Mouse (Mus musculus) spleen, embryonic (tissue): ENCODE results near the gene Sh3rf3.

Experiments used
- CTCF ChIA-PET: fragments of 350-600 bp; sonication (Branson Sonifier 250); formaldehyde crosslinking; loops from one replicate; lab custom pipeline; 2022; lab: Charles Lee

Sh3rf3 gene

GRCm38 (mm10) chr10:58813081-58813800 is at the start of gene Sh3rf3:
Gene Sh3rf3 (plus strand): TSS chr10:58813359.
- CTCF ChIA-PET = no interaction called here

GRCm38 (mm10) chr10:58788486-58789274 is 24.5 kb upstream of the Sh3rf3 start:
- CTCF ChIA-PET = no interaction called here

DNA sequence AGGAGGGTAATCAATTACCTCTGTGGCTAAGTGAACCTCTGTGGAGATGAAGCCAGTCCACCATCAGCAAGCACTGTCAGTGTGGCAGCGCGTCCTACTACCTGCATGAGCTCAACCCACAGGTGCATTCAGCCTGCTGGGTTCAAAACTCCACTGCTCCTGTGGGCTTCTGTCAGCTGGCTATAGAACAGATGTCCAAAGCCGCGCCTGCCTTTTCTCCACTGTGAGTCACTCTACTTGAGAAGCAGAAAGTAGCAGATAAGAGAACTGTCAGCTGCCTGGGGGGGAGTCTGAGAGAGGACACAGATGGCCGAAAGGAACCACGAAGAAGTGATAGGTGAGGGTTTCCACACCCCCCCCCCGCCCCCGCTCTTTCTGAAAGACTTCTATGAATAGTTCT is 15.6 kb upstream of the Sh3rf3 start:
- CTCF ChIA-PET = no interaction called here

DNA sequence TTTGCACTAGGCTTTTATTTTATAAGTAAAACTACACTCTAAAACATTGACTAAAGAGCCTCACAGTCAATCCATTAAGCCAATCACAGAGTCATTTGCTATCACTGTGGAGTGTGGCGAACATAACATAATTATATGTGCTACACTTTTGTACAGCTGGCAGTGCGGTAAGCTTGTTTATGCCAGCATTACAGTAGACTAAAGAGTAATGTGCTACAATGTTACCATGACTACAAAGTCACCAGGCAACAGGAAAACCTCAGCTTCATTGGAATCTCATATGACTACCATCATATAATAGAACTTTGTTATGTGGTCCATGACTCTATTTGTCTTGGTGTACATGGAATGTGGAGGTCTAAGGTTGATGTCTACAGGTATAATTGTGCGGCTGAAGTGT is 15.0 kb upstream of the Sh3rf3 start:
- CTCF ChIA-PET = no interaction called here

DNA sequence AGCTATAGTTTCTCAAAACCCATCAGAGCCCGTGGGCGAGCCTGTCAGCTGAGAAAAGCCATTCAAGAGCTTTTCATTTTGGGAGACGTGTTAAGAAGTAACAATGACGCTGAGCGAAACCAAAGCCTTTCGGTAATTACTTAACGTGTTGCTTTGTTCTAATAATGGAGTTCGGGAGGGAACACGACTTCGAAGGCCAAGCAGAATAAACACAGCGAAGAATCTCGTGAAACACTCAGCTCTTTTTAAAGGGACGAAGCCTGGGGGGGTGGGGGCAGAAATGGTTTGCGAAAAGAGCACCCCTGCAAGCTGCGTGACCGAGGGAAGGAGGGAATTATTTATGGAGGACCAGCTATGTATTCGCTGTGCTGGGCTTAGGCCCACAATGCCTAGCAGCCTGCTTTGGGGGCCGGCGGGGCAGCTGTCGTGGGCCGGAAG is 12.1 kb upstream of the Sh3rf3 start:
- CTCF ChIA-PET = no interaction called here

GRCm38 (mm10) chr10:58802391-58802790 is 10.8 kb upstream of the Sh3rf3 start:
- CTCF ChIA-PET = no interaction called here

DNA sequence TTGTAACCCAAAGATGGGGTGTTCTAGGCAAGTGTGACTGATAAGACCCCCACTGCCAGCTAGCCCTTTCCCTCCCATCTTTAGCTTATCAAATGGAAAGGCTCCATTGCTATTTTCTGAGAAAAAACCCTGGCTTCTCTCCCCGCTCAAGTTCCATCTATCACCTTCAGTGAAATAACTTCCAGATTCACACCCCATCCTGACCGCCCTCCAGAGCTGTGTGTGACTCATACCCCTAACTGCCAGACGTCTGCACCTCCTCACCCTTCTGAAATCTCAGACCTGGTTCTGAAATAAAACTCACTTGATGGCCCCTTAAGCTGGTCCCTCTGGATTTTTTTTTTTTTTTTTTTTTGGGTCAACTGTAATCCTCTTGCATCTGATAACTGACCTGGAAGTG is 5.2 kb upstream of the Sh3rf3 start:
- CTCF ChIA-PET = no interaction called here

DNA sequence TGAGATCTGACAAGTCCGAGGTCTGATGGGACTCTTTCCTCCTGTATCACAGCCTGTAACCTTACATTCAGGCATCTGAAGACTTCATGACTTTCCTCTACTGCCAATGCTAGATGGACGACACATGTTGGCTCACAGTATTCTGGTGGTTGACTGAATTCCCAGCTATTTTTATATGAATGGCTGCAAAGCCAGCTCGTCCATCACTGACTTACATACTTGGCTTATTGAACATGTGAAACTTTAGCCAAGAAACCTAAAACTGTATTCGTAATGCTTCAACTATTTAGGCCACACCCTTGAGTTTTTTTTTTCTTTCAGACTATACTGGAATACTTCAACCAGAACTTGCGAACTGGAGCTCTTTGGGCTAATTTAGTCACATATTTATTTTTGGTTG is 3.0 kb upstream of the Sh3rf3 start:
- CTCF ChIA-PET = no interaction called here

DNA sequence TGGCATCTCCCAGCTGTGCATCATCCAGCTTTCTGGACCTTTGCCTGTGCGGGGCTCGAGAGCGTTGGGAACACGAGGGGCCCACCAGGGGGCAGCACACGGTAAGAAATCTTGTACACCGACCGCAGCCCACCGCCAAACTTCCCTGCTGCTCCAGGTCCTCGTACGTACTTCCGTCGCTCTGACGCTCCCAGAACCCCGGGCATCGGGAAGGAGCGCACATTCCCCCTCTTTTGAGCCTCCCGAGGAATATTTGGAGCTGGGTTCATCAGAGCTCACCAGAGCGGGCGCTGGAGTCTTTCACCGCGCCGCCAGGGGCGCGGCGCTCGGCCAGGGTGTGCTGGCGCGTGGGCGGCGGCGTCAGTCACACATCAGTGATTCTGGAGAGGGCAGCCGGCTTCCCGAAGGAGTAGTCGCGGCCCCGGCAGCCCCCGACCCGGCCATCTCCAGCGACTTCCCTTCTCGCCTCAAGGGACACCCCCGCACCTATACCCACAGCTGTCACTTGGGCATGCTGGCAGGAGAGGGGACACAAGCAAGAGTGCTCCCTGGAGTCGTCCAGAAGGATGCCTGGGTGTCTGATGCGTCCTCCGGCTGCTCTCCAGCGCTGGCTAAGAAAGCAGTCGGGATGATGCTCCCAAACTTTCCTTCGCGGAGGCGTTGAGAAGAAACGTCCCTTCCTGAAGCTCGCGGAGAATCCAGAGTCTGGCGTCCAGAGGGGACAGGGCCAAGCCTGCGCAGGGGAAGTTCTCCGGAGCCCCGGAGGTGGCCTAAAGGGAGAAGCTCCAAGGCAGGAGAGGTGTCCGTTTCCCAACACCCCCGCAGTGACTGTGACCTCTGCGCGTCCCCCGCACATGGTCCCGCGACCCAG is 714 bp upstream of the Sh3rf3 start:
- CTCF ChIA-PET = no interaction called here

DNA sequence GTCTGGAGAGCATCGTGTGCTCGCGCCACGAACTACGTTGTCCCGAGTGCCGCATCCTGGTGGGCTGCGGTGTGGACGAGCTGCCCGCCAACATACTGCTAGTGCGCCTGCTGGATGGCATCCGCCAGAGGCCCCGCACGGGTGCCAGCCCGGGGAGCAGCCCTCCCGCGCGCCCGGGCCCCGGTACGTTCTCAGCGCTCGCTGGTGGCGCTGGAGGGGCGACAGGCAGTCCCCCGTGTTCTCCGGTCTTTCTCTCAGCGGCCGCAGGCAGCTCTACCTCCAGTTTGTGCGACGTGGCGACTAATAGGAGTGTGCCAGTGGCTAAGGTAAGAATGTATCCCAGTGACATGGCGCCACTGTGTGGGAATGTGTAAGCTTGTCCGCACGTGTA is 637 bp downstream of the Sh3rf3 start:
- CTCF ChIA-PET = no interaction called here

DNA sequence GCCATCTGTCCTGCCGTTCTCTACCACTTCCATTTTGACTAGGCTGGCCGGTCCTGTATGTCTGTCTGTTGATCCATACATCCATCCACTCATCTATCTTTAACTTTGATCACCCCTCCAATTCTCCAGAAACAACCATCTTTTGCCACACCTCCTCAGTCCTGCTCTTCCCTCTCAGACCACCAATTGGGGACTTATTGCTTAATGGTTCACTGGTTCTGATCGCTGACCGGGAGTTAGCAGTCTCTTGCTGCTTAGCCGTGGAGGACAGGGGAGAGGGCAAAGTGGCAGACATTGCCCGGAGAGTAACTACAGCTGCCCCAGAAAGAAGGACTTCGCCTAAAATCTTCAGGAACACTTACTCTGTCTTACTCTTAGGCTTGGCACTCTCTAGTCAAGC is 1.3 kb downstream of the Sh3rf3 start:
- CTCF ChIA-PET = no interaction called here

GRCm38 (mm10) chr10:58824016-58824568 is 10.9 kb downstream of the Sh3rf3 start:
- CTCF ChIA-PET = no interaction called here

DNA sequence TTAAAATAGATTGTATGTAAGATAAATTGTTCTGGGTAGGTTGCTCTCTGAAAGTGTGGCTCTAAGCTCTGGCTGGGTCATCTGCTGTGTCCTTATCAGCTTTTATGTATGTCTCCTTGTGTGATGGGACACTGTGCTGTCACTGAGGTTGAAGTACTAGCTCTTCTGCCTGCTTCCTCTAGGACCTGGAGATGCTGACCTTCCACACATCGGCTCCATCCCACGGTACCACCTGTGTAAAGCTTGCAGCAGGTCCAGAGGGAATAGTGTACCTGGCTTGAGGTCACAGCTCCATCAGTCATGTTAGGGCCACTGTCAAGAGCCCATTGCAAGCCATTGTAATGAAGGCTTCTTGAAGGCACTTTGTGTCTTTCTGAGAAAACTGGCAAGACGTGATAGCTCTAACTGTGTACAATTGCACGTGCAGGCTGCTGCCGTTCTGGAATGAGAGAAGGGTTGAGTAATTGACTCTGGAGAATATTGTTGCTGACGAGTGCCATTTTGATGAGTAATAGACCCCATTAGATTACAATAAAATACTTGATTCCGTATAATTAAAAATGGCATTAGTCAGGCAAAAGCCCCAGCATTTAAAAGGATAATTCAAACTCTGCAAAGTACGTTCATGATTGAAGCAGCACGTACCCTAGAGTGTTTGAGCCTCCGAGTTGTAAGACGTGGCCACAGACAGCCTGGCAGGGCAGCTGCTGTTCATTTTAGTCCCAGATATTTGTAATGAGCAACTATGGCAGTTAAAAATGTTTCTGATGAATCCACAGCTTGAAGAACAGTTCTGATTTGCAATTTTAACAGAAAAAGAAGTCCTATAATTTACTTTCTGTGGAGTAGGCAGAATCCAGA is 16.3 kb downstream of the Sh3rf3 start:
- CTCF ChIA-PET = no interaction called here

DNA sequence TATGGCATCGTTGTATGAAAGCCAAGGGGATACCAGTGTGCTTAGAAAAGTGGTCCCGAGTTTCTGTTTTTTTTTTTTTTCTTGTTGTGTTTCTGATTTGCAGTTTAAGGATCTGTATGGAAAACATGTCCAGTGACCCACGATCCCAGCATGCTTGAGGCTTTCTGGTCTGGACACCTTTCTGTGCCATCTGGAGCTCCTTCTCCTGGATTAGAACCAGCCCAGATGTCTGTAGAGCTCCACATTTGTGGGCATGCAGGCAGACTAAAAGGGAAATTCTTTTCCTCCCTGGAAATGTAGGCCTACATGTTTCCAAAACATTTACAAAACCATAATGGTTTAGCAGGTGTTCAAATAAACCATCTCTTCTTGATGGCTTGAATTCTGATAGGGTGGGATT is 20.0 kb downstream of the Sh3rf3 start:
- CTCF ChIA-PET = interaction anchor here (0.7 kb wide), 1 partner anchor 95 kb away, joined by 3 read pairs; no protein-coding TSS in a partner anchor

DNA sequence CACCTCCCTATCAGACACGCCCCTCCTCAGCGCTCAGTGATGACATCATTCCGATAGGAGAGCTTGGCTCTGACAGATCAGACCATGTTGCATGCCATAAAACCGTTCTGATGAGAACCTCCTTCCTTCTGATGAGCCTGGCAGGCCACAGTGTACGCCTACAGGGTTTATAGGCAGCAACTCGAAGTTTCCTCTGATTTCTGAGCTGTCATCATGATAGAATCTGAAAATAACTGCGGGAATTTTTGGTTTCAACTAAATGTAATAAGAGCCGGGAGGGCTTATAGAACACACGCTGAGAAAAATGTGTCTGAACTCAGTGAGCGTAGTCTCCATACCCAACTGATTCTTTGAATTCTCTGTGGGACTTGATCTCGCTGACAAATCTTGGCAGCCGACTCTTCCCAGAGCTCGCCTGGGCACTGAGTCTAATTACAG is 20.6 kb downstream of the Sh3rf3 start:
- CTCF ChIA-PET = no interaction called here

- CTCF ChIA-PET = no interaction called here
Measured at GRCm38 (mm10) chr10:58836391-58836790, 23.2 kb downstream of the Sh3rf3 start.

DNA sequence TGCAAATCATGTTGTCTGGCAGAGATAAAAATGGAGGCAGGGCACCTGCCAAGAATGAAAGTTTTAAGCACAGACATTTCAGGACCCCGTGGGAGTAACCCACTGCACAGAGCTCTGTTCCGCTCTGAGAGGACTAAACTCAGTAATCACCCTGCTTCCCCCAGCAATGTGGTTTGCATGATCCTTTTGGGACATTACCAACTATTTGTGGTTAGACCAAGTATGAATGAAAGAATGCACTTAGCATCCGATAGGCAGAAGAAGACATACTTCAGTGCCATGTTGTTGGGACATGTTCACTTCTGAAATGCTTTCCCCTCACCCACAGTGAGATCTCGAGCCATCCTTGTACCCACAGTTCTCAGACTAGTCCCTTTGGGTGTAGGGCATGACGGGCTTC is 24.3 kb downstream of the Sh3rf3 start:
- CTCF ChIA-PET = no interaction called here

DNA sequence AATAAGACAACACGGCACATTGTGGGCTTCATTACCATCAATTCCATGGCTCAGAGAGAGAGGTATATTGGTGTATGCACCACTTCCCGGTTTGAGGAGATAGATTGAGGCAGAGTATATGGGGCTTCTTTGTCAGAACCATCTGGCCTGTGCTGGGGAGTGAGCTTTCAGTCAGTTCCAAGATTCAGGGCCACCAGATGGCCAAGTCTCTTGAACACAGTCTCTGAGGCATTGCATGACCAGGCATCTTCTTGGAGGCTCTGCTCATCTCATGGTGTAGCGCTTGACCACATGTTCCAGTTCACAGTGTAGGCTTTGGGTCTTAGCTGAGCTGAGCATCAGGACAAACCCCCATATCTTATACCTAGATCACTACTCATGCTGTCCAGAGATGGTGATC is 28.8 kb downstream of the Sh3rf3 start:
- CTCF ChIA-PET = no interaction called here

GRCm38 (mm10) chr10:58843100-58843499 is 29.9 kb downstream of the Sh3rf3 start:
- CTCF ChIA-PET = no interaction called here

DNA sequence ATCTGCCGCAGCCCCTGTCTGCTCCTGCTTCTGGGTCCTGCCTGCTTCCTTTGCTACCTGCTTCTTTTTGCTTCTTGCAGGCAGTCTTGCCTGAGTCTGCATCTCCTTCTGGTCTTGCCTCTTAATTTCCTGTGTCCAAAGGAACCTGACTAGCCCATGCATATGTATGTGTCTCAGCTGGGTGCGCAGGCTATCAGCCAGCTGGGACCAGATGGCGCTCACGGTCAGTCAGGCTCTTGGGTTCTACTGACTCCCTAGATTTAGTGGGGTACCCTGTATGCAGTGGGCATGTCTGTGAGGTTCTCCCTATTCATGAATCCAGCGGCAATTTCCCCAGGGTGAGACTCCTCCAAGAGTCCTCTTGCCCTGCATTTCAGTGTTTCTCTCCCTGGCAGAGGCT is 35.0 kb downstream of the Sh3rf3 start:
- CTCF ChIA-PET = no interaction called here

DNA sequence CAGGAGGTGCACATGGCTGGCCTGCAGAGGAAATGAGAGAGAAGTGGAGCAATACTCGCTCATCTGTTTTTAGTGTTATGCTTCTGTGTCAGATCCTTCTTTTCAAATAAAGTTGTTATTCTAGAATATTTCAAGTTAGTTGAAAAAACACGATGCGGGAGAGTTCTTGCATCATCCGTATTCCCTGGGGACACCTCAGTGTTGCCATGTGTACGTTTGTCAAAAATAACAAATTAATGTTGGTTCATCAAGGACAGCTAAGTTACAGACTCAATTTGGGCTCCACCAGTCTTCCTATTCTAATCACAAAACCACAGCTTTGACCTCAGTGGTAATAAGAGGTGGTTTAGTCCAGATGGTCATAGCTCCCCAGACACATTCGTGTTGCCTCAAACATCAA is 35.4 kb downstream of the Sh3rf3 start:
- CTCF ChIA-PET = no interaction called here
